Mouse (Mus musculus) liver, adult 2 months (tissue): ENCODE measurements around the gene Lhx3.

ENCODE experiments used
- CTCF ChIP-seq: fragments of 200-500 bp; IDR thresholded peaks from 2 replicates; pipeline ENCODE4 v1.5.1; 2011; ENCODE audit warnings: low read depth, low read length, control low read depth
- POLR2A ChIP-seq: fragments of 200-500 bp; IDR thresholded peaks from 2 replicates; pipeline ENCODE4 v1.6.1; 2011; ENCODE audit warnings: low read length, control low read depth; ENCODE audit not compliant: insufficient read depth; ENCODE audit errors: extremely low read depth

DNA sequence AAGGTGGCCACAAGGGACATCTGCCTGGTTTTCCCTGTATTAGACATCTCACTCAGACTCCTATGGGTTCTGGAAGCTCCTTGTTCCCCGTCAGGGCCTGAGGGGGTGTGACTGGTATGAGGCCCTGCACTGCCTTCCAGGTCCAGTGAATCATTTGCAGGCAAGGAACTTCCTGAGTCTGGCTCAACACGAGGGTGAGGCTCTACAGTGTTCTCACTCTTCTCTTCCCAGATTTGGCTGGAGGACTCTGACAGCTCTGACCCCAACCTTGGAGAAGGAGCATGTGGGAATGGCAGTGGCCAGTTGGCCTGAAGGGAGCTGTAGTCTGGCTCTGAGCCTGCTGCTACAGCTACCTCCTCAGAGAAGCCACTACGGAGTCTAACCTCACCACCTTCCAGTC is 39.4 kb upstream of the Lhx3 start:
- TF ChIP-seq CTCF (no peak), POLR2A (no peak)
